Mouse (Mus musculus) forebrain, embryonic 11.5 days (tissue): ENCODE measurements around the gene Mesd. TPM values are rescaled to one million over a fixed set of nuclear protein-coding genes. Genes with fewer than 3 reads are reported as not detected.

Source experiments
- ATAC-seq: fragments of 200-750 bp; cut with Nextera tagmentation; replicated peaks from 2 replicates; pipeline ENCODE4 v1.8.0; 2017; ENCODE audit warnings: moderate TSS enrichment; ENCODE audit not compliant: low FRiP score
- DNase-seq: peaks from one replicate; pipeline ENCODE4 v3.0.0-alpha.2; 2017; ENCODE audit warnings: low spot score
- H3K27ac ChIP-seq: fragments of 300-500 bp; sonication (generic); 2 replicates; pipeline ENCODE4 v1.5.1; 2014; ENCODE audit warnings: low read depth, low read length
- H3K27me3 ChIP-seq: fragments of 300-500 bp; sonication (generic); 2 replicates; pipeline ENCODE4 v1.6.1; 2014; ENCODE audit warnings: mild to moderate bottlenecking, low read length, mixed read lengths; ENCODE audit not compliant: control insufficient read depth, insufficient read depth
- H3K36me3 ChIP-seq: fragments of 300-500 bp; sonication (generic); 2 replicates; pipeline ENCODE4 v1.6.1; 2014; ENCODE audit warnings: mild to moderate bottlenecking, low read length, moderate library complexity, mixed read lengths; ENCODE audit not compliant: control insufficient read depth, insufficient read depth
- H3K4me1 ChIP-seq: fragments of 300-500 bp; sonication (generic); replicated peaks from 2 replicates; pipeline ENCODE4 v1.6.1; 2014; ENCODE audit warnings: low read length, mixed read lengths; ENCODE audit not compliant: control insufficient read depth, insufficient read depth
- H3K4me2 ChIP-seq: fragments of 300-500 bp; sonication (generic); 2 replicates; pipeline ENCODE4 v1.6.1; 2014; ENCODE audit warnings: low read depth, mild to moderate bottlenecking, low read length, moderate library complexity, mixed read lengths; ENCODE audit not compliant: severe bottlenecking
- H3K4me3 ChIP-seq: fragments of 300-500 bp; sonication (generic); 2 replicates; pipeline ENCODE4 v1.5.1; 2014; ENCODE audit warnings: low read depth, low read length
- H3K9ac ChIP-seq: fragments of 300-500 bp; sonication (generic); 2 replicates; pipeline ENCODE4 v1.6.1; 2014; ENCODE audit warnings: low read length
- H3K9me3 ChIP-seq: fragments of 300-500 bp; sonication (generic); 2 replicates; pipeline ENCODE4 v1.6.1; 2016; ENCODE audit warnings: low read length, mixed read lengths; ENCODE audit not compliant: control insufficient read depth
- WGBS: fragments of 180-500 bp; shearing (Covaris S2); extraction: QIAGEN DNeasy Blood & Tissue Kit; methylation state at CpG from one replicate; pipeline ENCODE4 v1.1.7; 2014; 5-methylcytosine and 5-hydroxymethylcytosine counted together
- polyA plus RNA-seq: library from polyadenylated mRNA; unstranded; fragments of >200 nt; fragmentation: Nextera tagmentation; extraction: Ambion mirVana; gene quantifications from 2 replicates; pipeline ENCODE4 v1.2.1, GENCODE M21; 2014

Gene Mesd
- 66.0 and 70.1 TPM in 2 replicates for polyA plus RNA-seq

DNA sequence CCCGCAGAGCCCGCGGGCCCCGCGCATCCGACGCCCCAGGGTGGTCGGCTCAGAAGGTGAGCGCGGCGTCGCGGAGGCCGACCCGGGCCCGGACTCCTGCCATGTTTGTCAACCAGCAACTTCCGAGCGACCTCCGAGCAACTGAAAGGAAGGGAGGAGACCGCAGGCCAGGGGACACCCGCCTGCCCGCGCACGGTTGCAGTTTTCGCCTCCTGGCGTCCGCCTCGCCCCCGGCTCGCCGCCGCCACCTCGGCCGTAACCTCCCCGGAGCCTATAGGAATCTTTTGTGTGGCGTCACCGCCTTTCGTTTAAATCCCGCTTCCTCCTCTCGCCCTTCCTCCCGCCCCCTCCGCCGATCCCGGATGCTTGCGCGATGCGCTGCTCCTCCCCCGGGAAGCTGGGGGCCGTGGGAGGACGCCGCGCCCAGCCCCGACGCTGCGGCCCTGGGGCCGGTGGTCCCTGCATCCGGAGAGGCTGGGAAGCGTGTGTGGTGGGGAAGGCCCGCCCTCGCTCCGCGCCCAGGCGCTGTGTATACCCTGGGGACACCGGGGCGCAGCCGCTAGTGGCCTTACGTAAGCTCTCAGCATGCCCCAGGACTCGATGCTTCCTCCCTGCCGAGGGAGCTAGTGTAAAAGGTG, at the start of gene Mesd, which contains the start of gene Tlnrd1:
Mesd (plus strand) TSS at position 446 of the 638 bp plus-strand sequence.
Tlnrd1 (minus strand) TSS at position 285 of the 638 bp plus-strand sequence.
- H3K36me3 ChIP-seq: no peaks in the 10 kb centered on the region; the same call in 1 of the 2 replicates
- DNase-seq (peak; percentile 93), ATAC-seq (peak; percentile 86)
- under 1% methylated on average over 63 of the region's 69 CpGs for WGBS
- peak within 1 kb of the TSS; percentile 89 for H3K27ac ChIP-seq
- H3K4me3 ChIP-seq: peak within 1 kb of the TSS; percentile 64
- H3K9ac ChIP-seq: peak within 1 kb of the TSS; percentile 83
- peak within 1 kb of the TSS; percentile 67 for H3K4me2 ChIP-seq
- H3K9me3 ChIP-seq: no peaks in the 10 kb centered on the region
- no peaks in the 10 kb centered on the region for H3K27me3 ChIP-seq
- peaks cover 4% of the 10 kb centered on the region; the same call in 1 of the 2 replicates for H3K4me1 ChIP-seq

DNA sequence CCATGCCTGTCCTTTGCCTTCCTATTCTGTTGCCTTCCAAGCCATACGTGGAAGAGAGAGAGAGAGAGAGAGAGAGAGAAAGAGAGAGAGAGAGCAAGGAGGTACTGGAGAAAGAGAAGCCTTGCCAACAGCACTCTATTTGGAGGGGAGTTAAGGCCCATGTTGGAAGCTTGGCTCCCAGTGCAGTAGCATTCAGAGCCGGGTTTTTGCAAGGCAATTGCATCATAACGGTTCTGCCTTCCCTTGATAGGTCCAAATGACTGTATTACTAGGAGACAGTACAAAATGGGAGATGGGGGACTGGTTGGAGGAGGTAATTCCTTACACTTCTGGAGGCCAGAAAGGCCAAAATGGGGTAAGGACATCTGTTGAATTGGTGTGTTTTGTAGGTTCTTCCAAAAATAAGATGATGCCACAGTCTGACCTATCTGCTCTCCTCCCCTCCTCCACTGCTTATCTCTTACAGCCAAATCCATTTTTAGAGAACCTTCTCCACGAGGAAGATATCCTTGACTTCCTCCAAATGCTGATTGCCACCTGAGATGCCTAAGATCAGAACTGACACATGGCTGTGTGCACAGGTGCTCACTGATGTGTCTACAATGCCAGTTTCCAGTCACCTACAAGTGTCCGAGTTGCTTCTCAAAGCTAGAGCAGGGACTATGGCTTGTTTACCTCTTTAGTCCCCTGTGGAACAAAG, 45.6 kb upstream of the Mesd start:
- H3K4me2 ChIP-seq: no peak overlapping the region
- H3K27me3 ChIP-seq: no peaks in the 10 kb centered on the region
- WGBS: 80% methylated on average over 5 of the region's 5 CpGs

DNA sequence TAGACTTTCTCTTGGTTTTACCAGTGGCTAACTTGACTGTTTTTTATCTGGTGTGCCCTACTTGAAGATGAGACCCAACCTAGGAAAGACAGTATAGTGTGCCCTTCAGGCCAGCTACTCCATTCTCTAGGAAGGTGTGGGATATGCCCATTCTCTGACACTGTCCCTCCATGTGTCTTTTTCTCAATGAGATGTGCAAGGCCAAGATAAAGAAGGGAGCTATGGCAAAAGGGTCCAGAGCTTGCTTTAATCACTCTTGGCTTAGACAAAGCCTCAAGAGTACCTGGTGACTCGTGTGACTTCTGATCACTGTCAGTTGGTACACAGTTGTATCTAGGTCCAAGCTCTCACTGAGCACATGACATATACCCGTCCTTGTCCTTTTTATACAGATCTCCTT, 44.2 kb upstream of the Mesd start:
- Histone ChIP-seq H3K27ac (no peak overlapping the region), H3K4me2 (no peak overlapping the region), H3K36me3 (no peaks in the 10 kb centered on the region), H3K4me1 (no peaks in the 10 kb centered on the region), H3K9ac (no peak overlapping the region), H3K27me3 (no peaks in the 10 kb centered on the region), H3K9me3 (no peaks in the 10 kb centered on the region), H3K4me3 (no peak overlapping the region)
- WGBS: 73% methylated on average over 2 of the region's 2 CpGs
- ATAC-seq (no peak), DNase-seq (no peak)

More for the DNA sequence above, 45.6 kb upstream of the Mesd start:
- no peaks in the 10 kb centered on the region for H3K36me3 ChIP-seq
- H3K4me1 ChIP-seq: no peaks in the 10 kb centered on the region
- H3K9me3 ChIP-seq: no peaks in the 10 kb centered on the region
- DNase-seq (no peak), ATAC-seq (no peak)
- no peak overlapping the region for H3K9ac ChIP-seq
- no peak overlapping the region for H3K4me3 ChIP-seq
- H3K27ac ChIP-seq: no peak overlapping the region

DNA sequence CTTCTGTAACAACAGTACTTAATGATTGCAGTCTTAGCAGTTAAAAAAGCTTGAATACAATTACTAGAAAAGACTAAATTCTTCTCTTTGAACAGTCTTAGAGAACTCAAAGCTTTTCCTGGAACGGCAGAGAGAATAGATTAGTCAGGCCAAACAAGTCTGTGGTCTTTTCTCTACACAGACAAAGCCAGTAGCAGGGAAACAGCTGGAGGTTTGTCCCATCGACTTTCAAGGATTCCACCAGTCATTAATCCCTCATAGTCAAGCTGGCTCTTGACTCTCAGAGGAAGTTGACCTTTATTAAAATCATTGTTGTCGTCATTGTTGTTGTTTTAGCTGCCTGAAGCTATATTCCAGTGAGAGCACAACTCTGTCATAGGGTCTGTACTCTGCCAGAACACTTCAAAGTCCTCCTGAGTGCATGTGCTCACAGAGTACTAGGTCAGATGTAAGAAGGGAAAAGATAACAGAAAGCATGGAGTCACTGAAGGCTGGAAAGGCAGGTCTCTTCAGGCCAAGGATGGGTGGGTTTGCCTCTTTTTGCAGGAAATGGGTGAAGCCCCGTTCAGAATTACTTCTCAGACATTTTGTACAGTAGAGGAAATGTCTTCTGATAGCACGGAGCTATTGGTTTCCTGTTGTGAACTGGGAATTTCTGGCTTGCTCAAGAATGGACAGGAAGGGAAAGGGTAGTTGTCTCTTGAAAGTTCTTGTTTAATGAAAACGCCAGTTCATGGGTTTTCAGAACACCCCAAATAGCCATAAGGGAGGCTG, 41.6 kb upstream of the Mesd start:
- no peak overlapping the region for H3K4me2 ChIP-seq
- H3K36me3 ChIP-seq: no peaks in the 10 kb centered on the region
- WGBS: 59% methylated on average over 6 of the region's 6 CpGs
- H3K9ac ChIP-seq: no peak overlapping the region
- H3K4me1 ChIP-seq: no peaks in the 10 kb centered on the region
- no peaks in the 10 kb centered on the region for H3K9me3 ChIP-seq
- H3K27me3 ChIP-seq: no peaks in the 10 kb centered on the region
- H3K27ac ChIP-seq: no peak overlapping the region
- H3K4me3 ChIP-seq: no peak overlapping the region
- no peak for ATAC-seq
- DNase-seq: no peak

DNA sequence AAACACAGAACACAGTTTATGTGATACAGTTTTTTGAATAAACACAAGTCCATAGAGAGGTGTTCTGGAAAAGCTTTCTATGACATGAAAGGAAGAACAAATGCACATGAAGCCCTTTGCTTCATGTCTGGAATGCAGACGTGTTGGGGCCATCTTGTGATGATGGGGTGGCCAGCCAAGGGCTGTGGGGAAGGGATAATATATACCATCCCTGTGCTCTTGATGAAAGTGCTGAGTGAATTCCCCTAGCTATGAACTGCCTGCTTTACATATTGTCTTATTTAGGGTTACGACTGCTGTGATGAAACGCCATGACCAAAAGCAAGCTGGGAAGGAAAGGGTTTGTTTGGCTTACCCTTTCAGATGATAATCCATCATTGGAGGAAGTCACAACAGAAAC, 39.5 kb upstream of the Mesd start:
- no peak for DNase-seq
- H3K9ac ChIP-seq: no peak overlapping the region
- no peaks in the 10 kb centered on the region for H3K27me3 ChIP-seq
- no peak overlapping the region for H3K4me2 ChIP-seq
- H3K4me3 ChIP-seq: no peak overlapping the region
- 90% methylated on average over 3 of the region's 3 CpGs for WGBS
- no peaks in the 10 kb centered on the region for H3K4me1 ChIP-seq
- H3K9me3 ChIP-seq: no peaks in the 10 kb centered on the region
- H3K27ac ChIP-seq: no peak overlapping the region
- no peak for ATAC-seq
- no peaks in the 10 kb centered on the region for H3K36me3 ChIP-seq

DNA sequence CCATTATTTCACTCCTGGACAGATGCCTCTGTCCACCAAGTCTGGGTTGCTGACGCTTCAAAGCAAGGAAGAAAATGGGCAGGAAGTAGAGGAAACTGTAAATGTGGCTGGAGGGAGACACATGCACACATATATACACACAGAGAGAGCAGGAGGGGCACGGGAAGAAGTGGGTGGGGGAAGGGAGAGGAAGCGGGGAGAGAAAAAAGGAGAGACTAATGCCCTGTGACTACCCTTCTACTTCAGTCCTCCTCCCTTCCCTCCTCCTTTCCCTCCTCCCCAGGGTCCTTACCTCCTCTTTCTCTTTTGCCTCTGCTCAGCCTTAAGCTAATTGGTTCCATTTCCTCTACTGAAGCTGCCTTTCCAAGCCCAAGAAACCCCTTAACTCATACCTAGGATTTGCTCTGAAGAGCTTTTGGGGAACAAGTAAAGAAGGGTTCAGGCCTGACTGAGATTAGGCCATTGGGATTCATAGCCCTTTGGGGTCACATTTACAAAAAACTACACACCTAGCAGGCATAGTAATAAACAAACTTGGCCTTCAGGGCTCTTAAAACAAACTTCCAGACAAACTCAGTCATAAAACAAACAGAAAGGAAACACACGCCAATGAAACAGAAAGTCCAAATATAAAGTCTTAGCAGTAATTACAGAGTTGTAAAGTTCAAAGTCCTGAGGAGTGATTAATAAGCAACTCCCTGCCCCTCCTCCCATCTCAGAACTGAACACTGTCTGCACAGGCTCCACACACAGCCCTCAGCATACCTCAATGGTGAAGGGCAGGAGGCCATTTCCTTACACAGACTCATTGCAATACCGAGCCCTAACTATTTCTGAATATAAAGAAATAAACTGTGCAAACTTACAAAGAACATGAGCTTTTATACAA, 36.8 kb upstream of the Mesd start:
- DNase-seq (no peak), ATAC-seq (no peak)
- 70% methylated on average over 5 of the region's 5 CpGs for WGBS
- Histone ChIP-seq H3K9ac (no peak overlapping the region), H3K9me3 (no peaks in the 10 kb centered on the region), H3K4me3 (no peak overlapping the region), H3K27me3 (no peaks in the 10 kb centered on the region), H3K4me1 (0 out of 2 replicates have a peak, but pooled peaks cover 3% of the 10 kb centered on the region), H3K27ac (no peak overlapping the region), H3K36me3 (no peaks in the 10 kb centered on the region), H3K4me2 (no peak overlapping the region)

DNA sequence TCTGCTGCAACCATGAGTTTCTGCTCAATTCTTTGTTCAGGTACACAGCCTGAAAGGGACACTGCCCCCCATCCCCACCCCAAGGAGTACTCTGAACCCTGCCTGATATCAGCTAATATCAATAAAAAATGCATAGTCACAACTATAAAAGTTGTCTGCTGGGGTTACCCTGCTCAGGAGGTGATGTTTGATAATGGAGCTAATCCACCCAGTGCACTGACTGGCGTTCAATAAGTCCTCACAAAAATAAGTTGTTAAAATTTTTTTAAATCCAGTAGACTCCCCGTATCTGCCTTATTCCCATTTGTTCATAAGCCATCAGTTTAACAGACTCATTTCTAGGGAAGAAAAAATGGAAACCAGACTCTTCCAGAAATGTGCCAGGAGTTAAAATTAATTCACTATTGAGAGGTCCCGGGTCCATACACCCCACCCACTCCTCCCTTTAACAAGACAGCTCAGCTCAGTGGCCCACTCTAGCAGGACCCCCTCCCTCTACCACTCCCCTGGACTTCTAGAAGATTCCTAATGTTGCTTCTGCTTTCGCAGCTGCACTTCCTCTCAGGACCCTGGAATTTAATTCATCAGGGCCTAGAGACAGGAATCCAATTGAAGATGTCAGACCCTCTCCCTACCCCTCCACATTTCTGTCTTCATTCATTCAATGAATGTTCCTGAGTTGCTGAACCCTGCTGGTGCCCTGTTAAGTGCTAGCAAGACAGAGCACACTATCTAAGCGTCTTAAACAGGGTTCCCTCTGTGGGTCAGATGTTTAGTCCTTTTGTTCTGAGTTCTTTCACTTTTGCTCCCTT, 32.5 kb upstream of the Mesd start:
- no peaks in the 10 kb centered on the region for H3K36me3 ChIP-seq
- H3K9me3 ChIP-seq: no peaks in the 10 kb centered on the region
- 0 out of 2 replicates have a peak, but pooled peaks cover 3% of the 10 kb centered on the region for H3K4me1 ChIP-seq
- no peak overlapping the region for H3K27ac ChIP-seq
- no peak overlapping the region for H3K9ac ChIP-seq
- H3K4me2 ChIP-seq: no peak overlapping the region
- ATAC-seq (no peak), DNase-seq (no peak)
- no peak overlapping the region for H3K4me3 ChIP-seq
- no peaks in the 10 kb centered on the region for H3K27me3 ChIP-seq
- 55% methylated on average over 5 of the region's 5 CpGs for WGBS
